Mouse (Mus musculus) gastrocnemius, postnatal 14 days (tissue): ENCODE data around the gene Trappc4. TPM values are rescaled to one million over a fixed set of nuclear protein-coding genes. Genes with fewer than 3 reads are reported as not detected.
A peak's percentile ranks its signal among the peaks of the same experiment; 100 is the strongest.
"Not testable (repeated sequence)": the region's sequence is repeated elsewhere in the genome, so short reads cannot be mapped to it uniquely, and the experiment has no call there.

Experiments
- DNase-seq: peaks from one replicate; pipeline ENCODE4 v3.0.0; 2021; ENCODE audit warnings: mixed read lengths
- intact Hi-C: fragments of 180-260 bp; cut with DNase I; formaldehyde crosslinking; loops from one replicate; pipeline ENCODE4 v1.15.1; 2025; ENCODE audit warnings: low total_unique reads
- microRNA-seq, 2 experiments: library from miRNA; unstranded; fragments of <30 nt; microRNA quantifications; one replicate each; pipeline ENCODE4 v1.2.0; 2021
- total RNA-seq, 2 experiments: library from RNA; stranded (reverse); gene quantifications; 2 replicates each; pipeline ENCODE4 v1.2.3; 2021

The Trappc4 gene
- total RNA-seq, 2 experiments from 2014 or later = 17.5 to 19.9 TPM

DNA sequence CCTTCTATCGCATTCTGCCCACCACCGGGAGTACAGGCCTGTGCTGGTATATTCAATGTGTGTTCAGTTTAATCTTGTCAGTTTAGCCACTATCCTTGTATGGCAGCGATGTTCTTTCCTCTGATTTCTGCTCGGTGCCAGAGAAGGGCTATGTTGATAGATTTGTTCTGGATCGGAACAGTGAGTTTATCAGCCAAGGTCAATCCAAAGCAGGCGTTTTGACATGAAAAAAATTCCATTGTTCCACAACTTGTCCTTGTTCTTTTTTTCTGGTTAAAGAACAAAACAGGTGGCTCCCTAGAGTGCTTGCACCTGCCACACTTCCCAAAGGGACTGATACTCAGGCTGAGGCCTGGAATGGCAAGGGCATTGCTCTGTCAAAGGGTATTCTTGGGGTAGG lies 31.3 kb downstream of the Trappc4 start:
- intact Hi-C loops = no loop called here

DNA sequence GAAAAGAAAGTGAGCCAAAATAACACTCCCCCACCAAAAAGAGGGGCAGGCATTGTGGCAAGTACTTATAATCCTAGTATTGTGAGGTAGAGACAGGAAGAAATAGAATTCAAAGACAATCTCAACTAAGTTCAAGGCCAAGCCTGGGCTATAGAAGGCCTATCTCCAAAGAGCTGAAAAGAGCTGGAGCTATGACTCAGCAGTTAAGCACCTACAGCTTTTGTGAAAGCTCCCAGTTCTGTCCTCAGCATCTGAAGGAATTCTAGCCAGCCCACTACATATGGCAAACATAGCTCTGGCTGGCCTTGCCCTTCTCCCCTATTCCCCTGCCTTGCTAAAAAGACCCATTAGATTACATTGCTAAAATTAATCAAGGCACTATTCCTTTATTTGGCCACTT lies 34.0 kb downstream of the Trappc4 start:
- no peak for DNase-seq
- intact Hi-C loops = no loop called here

More for the DNA sequence above, 31.3 kb downstream of the Trappc4 start:
- no peak for DNase-seq

DNA sequence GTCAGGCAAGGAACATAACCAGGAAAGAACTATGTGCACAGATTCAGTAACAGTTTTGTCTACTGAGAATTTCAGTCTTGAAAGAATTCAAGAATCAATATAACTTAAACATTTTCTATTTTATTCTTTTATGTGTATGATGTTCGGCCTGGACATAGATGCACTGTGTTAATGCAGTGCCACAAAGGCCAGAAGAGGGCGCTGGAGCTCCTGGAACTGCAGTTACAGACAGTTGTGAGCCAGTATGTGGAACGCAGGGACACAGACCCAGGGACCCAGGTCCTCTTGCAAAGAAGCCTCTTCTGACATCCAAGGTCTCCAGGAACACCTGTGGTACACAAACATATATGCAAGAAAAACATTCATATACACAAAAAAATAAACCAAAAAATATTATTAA lies 42.9 kb downstream of the Trappc4 start:
- intact Hi-C loops = no loop called here
- DNase-seq = no peak

DNA sequence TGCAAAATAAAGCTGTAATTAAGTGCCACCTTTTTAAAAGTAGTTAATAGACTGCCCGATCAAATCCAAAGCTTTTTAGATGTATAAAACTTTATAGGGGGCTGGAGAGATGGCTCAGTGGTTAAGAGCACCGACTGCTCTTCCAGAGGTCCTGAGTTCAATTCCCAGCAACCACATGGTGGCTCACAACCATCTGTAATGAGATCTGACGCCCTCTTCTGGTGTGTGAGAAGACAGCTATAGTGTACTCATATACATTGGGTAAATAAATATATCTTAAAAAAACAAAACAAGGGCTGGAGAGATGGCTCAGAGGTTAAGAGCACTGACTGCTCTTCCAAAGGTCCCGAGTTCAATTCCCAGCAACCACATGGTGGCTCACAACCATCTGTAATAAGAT lies 45.5 kb downstream of the Trappc4 start:
- DNase-seq, intact Hi-C loops: not testable (repeated sequence)

GRCm38 (mm10) chr9:44361190-44361917 lies 46.0 kb downstream of the Trappc4 start, which contains the start of gene Vps11:
Vps11 (minus strand) TSS chr9:44361670.
- DNase-seq = peak; percentile 95
- intact Hi-C loops = no loop called here

- no peak for DNase-seq
- intact Hi-C loops = loop anchor here (5.0 kb wide), 1 partner anchor 65 kb away; no protein-coding TSS in a partner anchor
Observed at GRCm38 (mm10) chr9:44357207-44357606, 50.2 kb downstream of the Trappc4 start.

Small RNA genes within 50 kb of the gene (microRNA-seq; reads per million reads assigned to microRNA genes)
- 0.32 to 1.5 reads per million in 2 experiments for gene Mir7085

Other genes starting within 250 kb of the Trappc4 start
- gene Cbl, start 173.6 kb downstream of the Trappc4 start, total RNA-seq = 10 to 100 TPM; 12.1 to 12.8 TPM
- gene Ccdc153, start 166.9 kb downstream of the Trappc4 start, total RNA-seq = not detected
- gene Pdzd3, start 156.1 kb downstream of the Trappc4 start, total RNA-seq = under 1 TPM; 0.86 to 0.98 TPM
- 10 to 100 TPM; 26.0 to 26.2 TPM for gene Nlrx1, start 139.0 kb downstream of the Trappc4 start, total RNA-seq
- under 1 TPM; 0.58 to 0.94 TPM for gene Abcg4, start 119.0 kb downstream of the Trappc4 start, total RNA-seq
- gene Hinfp, start 101.9 kb downstream of the Trappc4 start, total RNA-seq = 1 to 10 TPM; 5.8 to 6.0 TPM
- gene C2cd2l, start 87.3 kb downstream of the Trappc4 start, total RNA-seq = 10 to 100 TPM; 12.1 to 13.7 TPM
- 10 to 100 TPM; 12.5 to 14.0 TPM for gene Dpagt1, start 81.6 kb downstream of the Trappc4 start, total RNA-seq
- gene H2afx, start 72.9 kb downstream of the Trappc4 start, total RNA-seq = 10 to 100 TPM; 21.7 to 24.8 TPM
- 10 to 100 TPM; 24.2 to 25.5 TPM for gene Hmbs, start 63.4 kb downstream of the Trappc4 start, total RNA-seq
- gene Vps11, start 45.9 kb downstream of the Trappc4 start, total RNA-seq = 10 to 100 TPM; 15.6 to 16.9 TPM
- 10 to 100 TPM; 25.9 to 30.6 TPM for gene Hyou1, start 28.1 kb downstream of the Trappc4 start, total RNA-seq
- 100 to 1,000 TPM; 164 to 179 TPM for gene Slc37a4, start 10.7 kb downstream of the Trappc4 start, total RNA-seq
- gene Rps25, start 461 bp downstream of the Trappc4 start, total RNA-seq = 1,000 to 10,000 TPM in 1 of 2 experiments, 100 to 1,000 TPM in 1; 952 to 1,089 TPM
- 1 to 10 TPM; 4.4 to 5.6 TPM for gene Ccdc84, start 11.0 kb upstream of the Trappc4 start, total RNA-seq
- gene Foxr1, start 33.5 kb upstream of the Trappc4 start, total RNA-seq = not detected
- gene Upk2, start 47.4 kb upstream of the Trappc4 start, total RNA-seq = under 1 TPM; 0.35 to 0.78 TPM
- 10 to 100 TPM; 38.9 to 44.2 TPM for gene Bcl9l, start 75.2 kb upstream of the Trappc4 start, total RNA-seq
- not detected for gene Cxcr5, start 154.3 kb upstream of the Trappc4 start, total RNA-seq
- gene Ddx6, start 197.3 kb upstream of the Trappc4 start, total RNA-seq = 10 to 100 TPM; 61.8 to 62.2 TPM